Mouse (Mus musculus) liver, embryonic 16.5 days (tissue): ENCODE data around the gene Cdh16. TPM values are rescaled to one million over a fixed set of nuclear protein-coding genes. Genes with fewer than 3 reads are reported as not detected.

Experiments used
- ATAC-seq: fragments of 200-750 bp; cut with Nextera tagmentation; 2 replicates; pipeline ENCODE4 v1.8.0; 2017; ENCODE audit warnings: low read depth, mild to moderate bottlenecking, moderate number of reproducible peaks, moderate library complexity
- H3K27ac ChIP-seq: fragments of 300-500 bp; sonication (generic); 2 replicates; pipeline ENCODE4 v1.5.1; 2014; ENCODE audit warnings: mild to moderate bottlenecking, low read length
- H3K27me3 ChIP-seq: fragments of 300-500 bp; sonication (generic); 2 replicates; pipeline ENCODE4 v1.6.1; 2014; ENCODE audit warnings: low read depth, low read length, mixed read lengths; ENCODE audit not compliant: control insufficient read depth, insufficient read depth
- H3K36me3 ChIP-seq: fragments of 300-500 bp; sonication (generic); 2 replicates; pipeline ENCODE4 v1.6.1; 2014; ENCODE audit warnings: mild to moderate bottlenecking; ENCODE audit not compliant: control insufficient read depth, insufficient read depth
- H3K4me1 ChIP-seq: fragments of 300-500 bp; sonication (generic); 2 replicates; pipeline ENCODE4 v1.6.1; 2014; ENCODE audit warnings: low read depth, low read length, mixed read lengths; ENCODE audit not compliant: control insufficient read depth
- H3K4me2 ChIP-seq: fragments of 300-500 bp; sonication (generic); 2 replicates; pipeline ENCODE4 v1.6.1; 2014; ENCODE audit warnings: low read depth, low read length, mixed read lengths
- H3K4me3 ChIP-seq: fragments of 300-500 bp; sonication (generic); 2 replicates; pipeline ENCODE4 v1.5.1; 2014; ENCODE audit warnings: low read depth, mild to moderate bottlenecking, low read length
- H3K9ac ChIP-seq: fragments of 300-500 bp; sonication (generic); 2 replicates; pipeline ENCODE4 v1.6.1; 2014; ENCODE audit warnings: low read depth, low read length
- H3K9me3 ChIP-seq: fragments of 300-500 bp; sonication (generic); replicated peaks from 2 replicates; pipeline ENCODE4 v1.6.1; 2016; ENCODE audit warnings: low read length; ENCODE audit not compliant: control insufficient read depth
- WGBS: fragments of 180-500 bp; shearing (Covaris S2); extraction: QIAGEN DNeasy Blood & Tissue Kit; methylation state at CpG from one replicate; pipeline ENCODE4 v1.1.7; 2014; ENCODE audit not compliant: insufficient replicate concordance; 5-methylcytosine and 5-hydroxymethylcytosine counted together
- polyA plus RNA-seq: library from polyadenylated mRNA; unstranded; fragments of >200 nt; fragmentation: Nextera tagmentation; extraction: Ambion mirVana; gene quantifications from 2 replicates; pipeline ENCODE4 v1.2.1, GENCODE M21; 2015

The Cdh16 gene
- polyA plus RNA-seq, 1 experiment from 2014 or later: 0.24 TPM

DNA sequence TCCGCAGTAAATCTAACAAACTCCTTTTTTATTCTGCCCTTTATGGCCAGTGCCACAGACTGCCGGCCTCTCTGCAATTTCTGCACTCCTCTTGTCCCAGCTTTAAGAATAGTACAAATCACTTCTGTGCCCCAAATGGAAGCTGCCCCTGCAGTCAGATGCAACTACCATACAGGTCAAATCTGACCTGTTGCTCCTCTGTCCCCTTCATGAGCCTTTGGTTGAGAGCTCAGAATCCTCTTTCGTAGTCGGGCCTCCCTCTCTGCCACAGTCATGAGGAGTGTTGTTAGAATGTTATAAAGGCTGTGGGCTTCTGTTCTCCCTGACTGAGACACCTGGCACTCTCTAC, 21.0 kb downstream of the Cdh16 start:
- 59% methylated on average over 4 of the region's 4 CpGs for WGBS
- Histone ChIP-seq H3K27me3 (peaks cover 4% of the 10 kb centered on the region; the same call in 1 of the 2 replicates), H3K27ac (no peak overlapping the region), H3K4me1 (peaks cover 7% of the 10 kb centered on the region), H3K36me3 (no peaks in the 10 kb centered on the region), H3K4me3 (no peak overlapping the region), H3K9ac (no peak overlapping the region), H3K9me3 (no peaks in the 10 kb centered on the region), H3K4me2 (no peak overlapping the region)
- ATAC-seq: no peak

DNA sequence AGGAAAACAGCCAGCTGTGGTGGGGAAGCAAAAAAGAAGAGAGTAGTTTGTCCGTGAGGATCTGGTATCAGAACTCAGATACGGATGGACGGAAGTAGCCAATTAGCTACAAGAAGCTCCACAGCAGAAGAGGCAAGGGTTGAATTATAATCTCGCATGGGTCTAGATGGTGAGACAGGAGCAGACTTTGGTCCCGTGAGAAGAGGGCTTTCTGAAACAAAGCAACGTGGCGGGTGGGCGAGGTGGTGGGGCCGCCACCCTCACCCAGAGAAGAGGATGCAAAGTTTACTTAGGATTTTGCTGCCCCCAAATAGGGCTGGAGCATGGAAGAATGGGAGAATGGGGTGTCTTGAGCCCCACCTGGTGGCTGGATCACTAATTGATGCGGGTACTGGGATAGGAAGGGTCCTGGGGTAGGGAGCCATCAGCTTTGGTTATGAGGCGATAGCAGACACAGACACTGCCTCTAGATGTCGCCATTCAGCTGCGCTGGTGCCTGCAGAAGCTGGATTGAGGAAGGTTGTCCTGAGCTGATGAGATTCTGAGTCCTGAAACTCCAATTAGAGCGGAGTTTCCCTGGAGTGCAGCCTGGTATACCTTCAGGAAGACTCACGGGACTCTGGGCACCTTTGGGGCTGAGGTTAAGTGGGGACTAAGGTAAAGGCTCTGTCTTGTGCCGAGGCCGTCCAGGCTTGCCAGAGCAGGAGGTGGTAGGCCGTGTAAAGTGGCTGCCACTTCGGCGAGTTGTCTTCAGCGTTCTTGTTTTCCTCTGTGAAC, 21.5 kb downstream of the Cdh16 start:
- Histone ChIP-seq H3K9ac (no peak overlapping the region; the same call in 1 of the 2 replicates), H3K4me3 (no peak overlapping the region)

DNA sequence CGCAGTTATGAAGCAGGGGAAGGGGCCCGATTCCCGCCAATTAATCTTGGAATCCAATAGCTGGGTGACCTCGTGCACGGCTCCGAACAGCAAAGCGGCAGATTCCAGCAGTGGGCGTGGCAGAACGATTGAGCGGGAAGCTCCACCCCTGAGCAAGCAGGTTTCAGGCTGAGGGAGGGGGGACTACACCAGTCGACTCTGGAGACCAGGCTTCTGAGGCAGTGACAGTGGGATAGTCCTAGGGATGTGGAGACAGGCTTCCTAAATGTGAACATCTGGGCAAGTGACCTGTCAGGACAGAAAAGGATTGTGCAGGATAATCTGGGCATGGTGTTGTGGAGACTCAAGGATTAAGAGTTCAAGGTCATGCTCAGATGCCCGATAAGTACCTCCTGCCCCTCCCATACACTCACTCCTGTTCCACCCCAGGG, 22.2 kb downstream of the Cdh16 start:
- 2% methylated on average over 12 of the region's 12 CpGs for WGBS
- H3K27me3 ChIP-seq: peaks cover 4% of the 10 kb centered on the region; the same call in 1 of the 2 replicates
- no peak overlapping the region for H3K27ac ChIP-seq
- H3K4me2 ChIP-seq: peak overlapping the region; percentile 36; the same call in 1 of the 2 replicates
- no peaks in the 10 kb centered on the region for H3K9me3 ChIP-seq
- no peak for ATAC-seq
- H3K36me3 ChIP-seq: no peaks in the 10 kb centered on the region
- H3K4me3 ChIP-seq: no peak overlapping the region
- H3K9ac ChIP-seq: no peak overlapping the region
- H3K4me1 ChIP-seq: peaks cover 7% of the 10 kb centered on the region

More for the DNA sequence above, 21.5 kb downstream of the Cdh16 start:
- no peaks in the 10 kb centered on the region for H3K36me3 ChIP-seq
- peak; percentile 69 for ATAC-seq
- no peak overlapping the region for H3K27ac ChIP-seq
- H3K4me1 ChIP-seq: peaks cover 7% of the 10 kb centered on the region
- H3K4me2 ChIP-seq: peak overlapping the region; percentile 36
- H3K27me3 ChIP-seq: peaks cover 4% of the 10 kb centered on the region; the same call in 1 of the 2 replicates
- H3K9me3 ChIP-seq: no peaks in the 10 kb centered on the region
- WGBS: 22% methylated on average over 21 of the region's 21 CpGs

GRCm38 (mm10) chr8:104601386-104601785, 22.8 kb downstream of the Cdh16 start:
- Histone ChIP-seq H3K27me3 (peaks cover 4% of the 10 kb centered on the region; the same call in 1 of the 2 replicates), H3K9me3 (no peaks in the 10 kb centered on the region), H3K4me1 (peaks cover 7% of the 10 kb centered on the region), H3K9ac (no peak overlapping the region), H3K36me3 (no peaks in the 10 kb centered on the region), H3K4me3 (no peak overlapping the region), H3K27ac (no peak overlapping the region), H3K4me2 (peak overlapping the region; percentile 36; the same call in 1 of the 2 replicates)
- 27% methylated on average over 7 of the region's 7 CpGs for WGBS
- ATAC-seq: no peak

GRCm38 (mm10) chr8:104598496-104598895, 25.7 kb downstream of the Cdh16 start:
- Histone ChIP-seq H3K4me3 (no peak overlapping the region), H3K9me3 (no peaks in the 10 kb centered on the region), H3K27ac (no peak overlapping the region), H3K36me3 (peaks cover 14% of the 10 kb centered on the region), H3K4me2 (no peak overlapping the region), H3K9ac (no peak overlapping the region), H3K27me3 (peaks cover 4% of the 10 kb centered on the region; the same call in 1 of the 2 replicates), H3K4me1 (peaks cover 12% of the 10 kb centered on the region)
- WGBS: 48% methylated on average over 6 of the region's 6 CpGs
- ATAC-seq: no peak

DNA sequence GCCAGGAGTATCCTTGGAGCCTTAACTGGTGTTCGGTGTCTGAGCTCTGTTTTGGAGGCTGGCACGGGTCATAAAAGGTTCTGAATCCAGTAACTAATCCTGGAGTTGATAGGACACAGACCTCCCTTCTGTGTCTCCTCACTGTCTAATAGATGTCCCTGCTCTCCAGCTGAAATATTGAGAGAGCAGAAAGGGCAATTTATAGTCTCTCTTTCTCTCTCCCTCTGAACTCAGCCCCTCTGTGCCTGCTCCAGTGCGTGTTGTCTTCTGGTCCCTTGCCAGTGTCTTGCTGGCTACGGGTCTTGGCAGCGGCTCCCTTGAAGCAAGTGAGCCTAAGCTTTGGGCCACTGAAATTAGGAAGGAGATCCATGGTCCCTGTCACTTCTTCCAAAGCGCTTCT, 26.5 kb downstream of the Cdh16 start:
- ATAC-seq: no peak

DNA sequence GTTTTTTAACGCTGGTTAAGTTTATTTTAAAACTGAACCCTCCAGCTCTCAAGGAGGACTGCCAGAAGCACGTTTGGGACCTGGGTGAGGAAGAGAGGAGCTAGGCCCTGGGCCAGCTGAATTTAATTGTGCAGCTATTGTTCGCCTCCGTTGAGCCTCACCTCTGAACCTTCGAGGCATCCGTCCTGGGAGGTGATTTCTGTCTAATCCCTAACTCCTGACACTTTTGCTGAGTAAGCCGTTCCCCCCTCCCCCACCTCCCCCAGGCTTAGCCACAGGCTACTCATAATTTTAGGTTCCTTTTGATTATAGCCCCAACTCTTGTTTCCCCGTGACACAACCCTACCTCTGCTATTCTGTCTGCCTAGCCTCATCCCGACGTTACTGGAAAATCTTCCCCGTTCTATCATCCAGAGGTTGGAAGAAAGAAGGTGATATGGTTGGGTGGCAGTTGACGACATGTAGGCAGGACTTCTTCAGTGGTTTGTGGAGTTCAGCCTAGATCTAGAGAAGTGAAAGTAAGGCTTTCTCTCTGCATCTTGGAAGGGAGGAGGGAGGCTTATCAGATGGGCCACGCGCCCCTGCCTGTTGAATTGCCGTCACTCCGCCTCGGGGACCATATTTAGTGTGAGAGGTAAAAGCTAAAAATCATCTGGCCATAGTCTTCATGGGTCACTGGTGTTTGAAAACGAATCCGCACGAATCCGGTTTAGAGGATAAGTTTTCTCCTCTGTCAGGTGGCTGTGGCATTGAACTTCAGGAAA, 28.2 kb downstream of the Cdh16 start:
- 56% methylated on average over 21 of the region's 21 CpGs for WGBS
- Histone ChIP-seq H3K36me3 (peaks cover 14% of the 10 kb centered on the region), H3K4me3 (no peak overlapping the region), H3K9me3 (no peaks in the 10 kb centered on the region), H3K4me1 (peaks cover 8% of the 10 kb centered on the region), H3K27ac (no peak overlapping the region), H3K9ac (no peak overlapping the region), H3K4me2 (0 out of 2 replicates have a peak overlapping the region, but pooled peaks have one; percentile 9), H3K27me3 (no peaks in the 10 kb centered on the region)
- ATAC-seq: no peak

More for the DNA sequence above, 26.5 kb downstream of the Cdh16 start:
- 78% methylated on average over 6 of the region's 6 CpGs for WGBS
- peaks cover 12% of the 10 kb centered on the region for H3K4me1 ChIP-seq
- H3K9me3 ChIP-seq: no peaks in the 10 kb centered on the region
- peaks cover 14% of the 10 kb centered on the region for H3K36me3 ChIP-seq
- H3K9ac ChIP-seq: no peak overlapping the region
- no peak overlapping the region for H3K4me3 ChIP-seq
- no peak overlapping the region for H3K27ac ChIP-seq
- no peak overlapping the region for H3K4me2 ChIP-seq
- H3K27me3 ChIP-seq: peaks cover 4% of the 10 kb centered on the region; the same call in 1 of the 2 replicates

- no peak for ATAC-seq
- H3K4me3 ChIP-seq: no peak overlapping the region
- H3K36me3 ChIP-seq: peaks cover 14% of the 10 kb centered on the region
- no peaks in the 10 kb centered on the region for H3K9me3 ChIP-seq
- no peak overlapping the region for H3K27ac ChIP-seq
- 84% methylated on average over 19 of the region's 19 CpGs for WGBS
- peaks cover 14% of the 10 kb centered on the region for H3K4me1 ChIP-seq
- no peaks in the 10 kb centered on the region for H3K27me3 ChIP-seq
- H3K4me2 ChIP-seq: no peak overlapping the region
- no peak overlapping the region for H3K9ac ChIP-seq
Observed at GRCm38 (mm10) chr8:104594611-104595362, 29.4 kb downstream of the Cdh16 start.
